Comparison of ENCODE assay signal across 8 mouse cellular contexts in genomic region chr13:21169657-21170430, GRCm38 (mm10). TPM values are rescaled to one million over a fixed set of nuclear protein-coding genes. Genes with fewer than 3 reads are reported as not detected.
A peak's percentile ranks its signal among the peaks of the same experiment; 100 is the strongest.
DNase-seq lines count a peak whose midpoint lies in the region; ATAC-seq lines count a peak whose summit lies in the region.

No protein-coding gene starts in this region.

- peak overlapping the region; percentile 64 for H3K4me3 ChIP-seq in midbrain, embryonic 10.5 days

- no peaks in the 10 kb centered on the region for H3K36me3 ChIP-seq in midbrain, embryonic 10.5 days

- ATAC-seq in inflammation-experienced regulatory T-cells, adult 6 months: peak; percentile 63

- peaks cover 6% of the 10 kb centered on the region; the same call in 1 of the 2 replicates for H3K27me3 ChIP-seq in midbrain, embryonic 10.5 days (ENCODE audit: low read depth, poor library complexity, severe bottlenecking)

- no peaks in the 10 kb centered on the region for H3K9me3 ChIP-seq in midbrain, embryonic 10.5 days (replicated peaks)

- intact Hi-C loops in gastrocnemius, postnatal 14 days (cut with DNase I; ENCODE audit: low total_unique reads): no loop called here
- intact Hi-C loops in left cerebral cortex, postnatal 4 days (cut with DNase I): loop anchor here (5.0 kb wide), 1 partner anchor 107 kb away; no protein-coding TSS in a partner anchor

- under 1% methylated on average over 39 of the region's 39 CpGs for WGBS in midbrain, embryonic 10.5 days

- peaks cover 32% of the 10 kb centered on the region for H3K4me1 ChIP-seq in midbrain, embryonic 10.5 days

- H3K27ac ChIP-seq in midbrain, embryonic 10.5 days (replicated peaks): no peak overlapping the region

- DNase-seq in adrenal gland, adult 2 months: peak; percentile 85
- DNase-seq in embryo, embryonic 10.5 days (ENCODE audit: low spot score): peak; percentile 91
- DNase-seq in gastrocnemius, postnatal 14 days: peak; percentile 72
- peak; percentile 82 for DNase-seq in left cerebral cortex, postnatal 4 days
- DNase-seq in midbrain, embryonic 10.5 days (ENCODE audit: low spot score): peak; percentile 80
- peak; percentile 67 to 71 for DNase-seq in right cerebral cortex, postnatal 36 days (ENCODE audit: low spot score in 2 of 2)
- peak; percentile 68 to 75 for DNase-seq in urinary bladder, postnatal 4 days (ENCODE audit: low spot score in 2 of 2)

RNA-seq across cellular contexts. Expression of gene Trim27, which starts 9.4 kb away (rescaled TPM):
- 10 to 100 TPM; 47.9 to 52.0 TPM for total RNA-seq in adrenal gland, adult 2 months (2021)
- 170 and 180 TPM in 2 replicates for polyA plus RNA-seq in adrenal gland, adult 2 months (2012; rRNA removed)
- 10 to 100 TPM; 22.2 to 26.4 TPM for total RNA-seq in gastrocnemius, postnatal 14 days (2021)
- 10 to 100 TPM; 16.0 to 17.3 (median 16.3) TPM for polyA plus RNA-seq in inflammation-experienced regulatory T-cells, adult 6 months (2017; shearing (Covaris generic))
- 10 to 100 TPM; 57.6 to 65.0 TPM for total RNA-seq in left cerebral cortex, postnatal 4 days (2021)
- polyA plus RNA-seq in midbrain, embryonic 10.5 days (2016; fragmentation: Nextera tagmentation; extraction: Ambion mirVana): 146 and 162 TPM in 2 replicates

RNA-seq across cellular contexts. Expression of gene Olfr1368, which starts 24.2 kb away (rescaled TPM):
- not detected for total RNA-seq in adrenal gland, adult 2 months (2021)
- polyA plus RNA-seq in adrenal gland, adult 2 months (2012; rRNA removed): not detected in 2 replicates
- not detected for total RNA-seq in gastrocnemius, postnatal 14 days (2021)
- polyA plus RNA-seq in inflammation-experienced regulatory T-cells, adult 6 months (2017; shearing (Covaris generic)): not detected
- not detected for total RNA-seq in left cerebral cortex, postnatal 4 days (2021)
- not detected in 2 replicates for polyA plus RNA-seq in midbrain, embryonic 10.5 days (2016; fragmentation: Nextera tagmentation; extraction: Ambion mirVana)

RNA-seq across cellular contexts. Expression of gene Olfr263, which starts 40.4 kb away (rescaled TPM):
- total RNA-seq in adrenal gland, adult 2 months (2021): not detected
- not detected in 2 replicates for polyA plus RNA-seq in adrenal gland, adult 2 months (2012; rRNA removed)
- total RNA-seq in gastrocnemius, postnatal 14 days (2021): not detected
- polyA plus RNA-seq in inflammation-experienced regulatory T-cells, adult 6 months (2017; shearing (Covaris generic)): not detected
- not detected for total RNA-seq in left cerebral cortex, postnatal 4 days (2021)
- polyA plus RNA-seq in midbrain, embryonic 10.5 days (2016; fragmentation: Nextera tagmentation; extraction: Ambion mirVana): not detected in 2 replicates

RNA-seq across cellular contexts. Expression of gene Olfr1369-ps1, which starts 58.6 kb away (rescaled TPM):
- not detected for total RNA-seq in adrenal gland, adult 2 months (2021)
- not detected in 2 replicates for polyA plus RNA-seq in adrenal gland, adult 2 months (2012; rRNA removed)
- total RNA-seq in gastrocnemius, postnatal 14 days (2021): not detected
- under 1 TPM in 2 of 3 experiments, not detected in 1; 0.13 to 0.27 TPM for polyA plus RNA-seq in inflammation-experienced regulatory T-cells, adult 6 months (2017; shearing (Covaris generic))
- not detected for total RNA-seq in left cerebral cortex, postnatal 4 days (2021)
- polyA plus RNA-seq in midbrain, embryonic 10.5 days (2016; fragmentation: Nextera tagmentation; extraction: Ambion mirVana): 0.06 and 0.07 TPM in 2 replicates
